Mouse (Mus musculus): ENCODE measurements at regions not wholly inside any gene's neighbourhood (a gene's known extent, or its start where the extent isn't known, plus 50 kb on each side); places are given as distances from the start of the nearest gene placed in this dataset.

DNA sequence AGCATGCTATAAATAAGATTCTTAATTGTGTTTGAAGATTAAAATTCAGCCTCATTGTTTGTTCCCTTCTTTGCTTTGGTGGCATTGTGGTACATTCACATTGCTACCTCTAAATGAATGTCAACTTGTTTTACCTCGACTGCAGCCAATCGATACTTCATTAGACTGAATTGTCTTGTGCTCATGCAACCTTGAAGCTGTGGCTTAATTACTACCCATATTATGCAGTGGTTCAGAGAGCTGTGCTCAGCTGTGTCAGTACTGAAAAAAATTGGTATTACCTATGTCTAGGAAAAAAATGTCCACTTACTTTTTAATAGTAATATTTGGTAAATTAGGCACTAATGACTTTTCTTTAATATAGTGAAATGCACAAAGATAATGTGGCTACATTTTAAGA is 1523.6 kb upstream of the Gm8797 start:
- DNase-seq (ENCODE audit: low spot score), result no peak

DNA sequence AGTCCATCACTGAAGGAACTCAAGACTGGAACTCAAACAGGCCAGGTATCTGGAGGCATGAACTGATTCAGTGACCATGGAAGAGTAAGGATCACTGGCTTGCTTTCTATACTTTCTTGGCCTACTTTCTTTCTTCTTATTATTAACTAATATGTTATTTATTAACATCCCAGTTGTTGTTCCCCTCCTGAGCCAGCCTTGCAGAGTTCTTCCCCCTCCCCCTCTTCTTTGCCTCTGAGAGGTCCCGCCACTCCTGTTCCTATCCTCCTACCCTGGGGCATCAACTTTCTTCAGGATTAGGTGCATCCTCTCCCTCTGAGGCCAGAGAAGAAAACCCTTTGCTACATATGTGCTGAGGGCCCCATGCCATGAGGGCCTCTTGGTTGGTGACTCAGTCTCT is 1479.2 kb upstream of the Gm8797 start:
- DNase-seq (ENCODE audit: low spot score), result no peak

DNA sequence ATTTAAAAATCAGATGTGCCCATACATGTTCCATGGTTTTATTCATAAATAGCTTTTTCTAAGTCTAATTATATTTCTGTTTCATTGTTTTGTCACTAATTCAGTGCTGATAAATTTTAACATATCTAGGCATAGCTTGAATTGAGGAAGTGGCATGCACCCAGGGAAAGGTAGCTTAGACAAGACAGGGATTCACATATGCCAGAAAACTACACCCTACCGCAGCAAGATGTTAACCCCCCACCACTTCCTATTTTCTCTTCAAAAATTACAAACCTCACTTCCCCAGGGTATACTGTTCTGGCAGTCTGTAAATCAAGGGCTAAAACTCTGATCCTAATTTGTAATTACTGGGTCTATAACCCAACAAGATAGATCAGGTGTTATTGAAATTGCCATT is 1476.0 kb upstream of the Gm8797 start:
- DNase-seq (ENCODE audit: low spot score), result no peak

DNA sequence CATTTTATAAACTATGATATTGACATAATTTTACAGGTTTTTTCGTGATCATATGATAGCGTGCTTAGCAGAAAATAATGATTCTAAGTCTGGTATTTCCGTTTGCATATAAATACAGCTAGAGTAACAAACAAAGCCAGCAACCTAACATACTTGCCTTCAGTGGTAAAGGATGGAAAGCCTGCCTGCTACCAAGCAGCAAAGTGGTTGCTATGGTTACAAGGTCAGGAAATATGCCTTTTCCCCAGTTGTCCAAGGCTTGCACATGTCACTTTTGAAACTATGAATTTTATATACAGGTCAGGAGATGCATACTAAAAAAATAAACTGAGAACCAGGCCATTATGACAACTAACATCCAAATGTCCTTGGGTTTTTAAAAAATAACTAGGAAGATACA is 1472.6 kb upstream of the Gm8797 start:
- no peak for DNase-seq (ENCODE audit: low spot score)

DNA sequence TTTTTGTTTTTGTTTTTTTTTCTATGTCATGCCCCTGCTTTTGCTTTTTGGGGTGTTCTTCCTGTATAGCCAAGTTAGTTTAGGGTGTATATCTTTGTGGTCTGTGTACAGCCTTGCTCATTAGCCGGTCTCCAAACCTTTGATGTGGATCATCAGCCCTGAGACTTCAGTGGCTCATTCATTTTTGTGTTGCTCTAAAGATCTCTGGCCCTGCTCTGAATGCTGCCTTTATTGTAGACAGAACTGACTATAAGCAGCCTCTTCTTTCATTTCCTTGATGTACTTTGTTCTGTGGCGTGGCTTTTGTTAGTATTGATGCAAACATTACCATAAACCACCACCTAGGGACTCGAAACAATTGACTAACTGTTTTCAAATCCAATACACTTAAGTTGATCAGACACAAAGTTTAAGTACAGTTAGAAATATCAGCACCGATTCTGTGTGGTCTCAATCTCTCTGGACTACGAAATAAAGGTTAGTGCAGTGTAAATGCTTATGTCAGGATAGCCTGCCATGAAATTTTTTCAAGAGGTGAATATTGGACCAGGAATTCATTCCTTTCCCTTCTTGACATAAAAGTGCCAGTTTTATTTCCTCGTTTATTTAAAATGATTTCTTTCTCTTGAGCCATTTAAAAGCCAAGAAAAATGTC is 1470.1 kb upstream of the Gm8797 start:
- no peak for DNase-seq (ENCODE audit: low spot score)

DNA sequence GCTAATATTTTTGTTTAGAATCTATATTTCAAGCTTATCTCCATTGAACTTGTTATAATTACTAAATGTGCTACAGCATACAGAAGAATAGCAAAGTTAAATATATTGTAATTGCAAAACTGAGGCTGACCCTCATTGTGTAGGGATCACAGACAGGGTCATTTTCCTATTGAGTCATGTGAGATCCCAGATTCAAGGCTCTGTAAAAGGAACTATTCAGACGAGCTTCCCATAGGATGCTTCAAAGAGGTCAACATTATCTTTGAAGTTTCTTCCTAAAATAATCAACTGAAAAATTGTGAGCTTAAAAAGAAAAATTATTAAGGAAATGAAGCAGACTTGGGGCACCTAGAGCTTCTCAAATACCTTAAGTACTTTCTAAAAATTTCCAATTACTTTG is 1469.5 kb upstream of the Gm8797 start:
- no peak for DNase-seq (ENCODE audit: low spot score)

DNA sequence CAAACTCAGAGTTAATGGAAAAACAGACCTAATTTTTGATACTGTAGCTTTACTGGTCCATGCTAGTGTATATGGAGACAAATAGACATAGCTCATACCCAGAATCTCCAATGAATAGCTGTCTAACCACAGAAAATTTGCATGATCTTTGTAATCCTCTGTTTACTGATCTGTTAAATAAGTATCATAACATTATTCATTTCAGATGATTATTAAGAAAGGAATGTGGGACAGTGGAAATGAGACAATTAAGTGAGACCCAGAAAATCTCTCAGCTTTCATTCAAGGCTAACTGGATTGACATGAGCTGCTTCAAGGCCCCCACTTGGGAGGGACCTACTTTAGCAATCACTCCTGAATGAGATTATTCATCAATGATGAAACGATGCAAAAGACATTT is 1463.5 kb upstream of the Gm8797 start:
- no peak for DNase-seq (ENCODE audit: low spot score)

DNA sequence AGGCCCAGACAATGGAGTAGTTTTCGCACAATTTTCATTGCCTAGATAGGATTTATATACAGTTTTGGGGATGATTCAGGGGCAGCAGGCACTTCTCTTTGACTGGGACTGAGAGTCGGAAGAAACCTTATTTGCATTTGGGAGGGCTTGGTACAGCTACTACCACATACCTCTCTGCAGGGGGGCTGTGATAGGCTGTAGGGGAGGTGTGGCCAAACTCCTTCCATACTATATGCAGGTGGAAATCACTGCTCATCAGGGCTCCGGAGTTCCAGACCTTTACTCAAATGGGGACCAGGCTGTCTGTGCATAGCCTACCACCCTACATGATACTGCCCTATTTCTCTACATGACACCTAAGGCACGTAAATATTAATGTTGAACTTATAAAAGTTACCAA is 1414.2 kb upstream of the Gm8797 start:
- DNase-seq (ENCODE audit: low spot score), result no peak

DNA sequence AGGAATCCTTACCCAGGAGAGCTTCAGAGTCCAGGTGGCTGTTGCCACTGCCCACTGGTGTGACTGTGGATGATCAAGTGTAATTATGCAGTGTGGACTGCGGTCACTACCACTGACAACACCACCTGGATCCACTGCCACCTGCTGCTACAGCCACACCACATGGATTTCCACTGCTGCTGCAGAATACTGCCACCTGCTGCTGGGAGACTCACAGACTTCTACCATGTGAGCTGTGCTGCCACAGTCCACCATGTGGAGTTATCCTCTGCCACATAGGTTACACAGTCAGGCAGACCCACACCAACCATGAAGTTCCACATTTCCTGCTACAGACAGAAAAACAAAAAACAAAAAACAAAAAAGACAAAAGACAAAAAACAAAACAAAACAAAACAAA is 1411.5 kb upstream of the Gm8797 start:
- peak; percentile 6 for DNase-seq (ENCODE audit: low spot score)
